ENCODE assay signal across 13 mouse cellular contexts in the genomic region with DNA sequence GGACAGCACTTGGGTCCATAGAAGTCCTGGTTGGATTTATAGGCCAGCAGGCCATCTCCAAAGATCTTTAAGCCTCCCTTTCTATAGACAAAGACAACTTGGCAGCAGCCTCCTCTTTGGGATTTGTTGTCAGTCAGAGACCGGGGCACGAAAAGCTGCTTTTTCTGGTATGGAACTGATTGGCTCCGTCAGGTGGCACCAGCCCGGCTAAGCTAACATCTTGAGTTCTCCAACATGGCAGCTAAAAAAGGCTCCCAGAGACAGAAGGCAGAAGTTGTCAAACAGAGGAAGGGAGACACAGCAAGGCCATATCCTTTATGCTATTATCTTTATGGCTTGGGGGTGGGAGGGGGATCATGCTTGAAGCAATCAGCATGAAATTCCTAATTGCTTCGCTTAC.
DNase-seq lines count a peak whose midpoint lies in the region; ATAC-seq lines count a peak whose summit lies in the region.
"Had no signal": no experiment of that assay in that cellular context is flagged by ENCODE, and none has a peak within 500 bp of the region (broad histone marks: within the 10 kb centered on the region; RNA-seq: fewer than 3 reads in every experiment).

No protein-coding gene starts in this region.

- H3K4me3 ChIP-seq in heart, embryonic 10.5 days, result no peak overlapping the region
- H3K4me3 ChIP-seq in neural tube, embryonic 11.5 days (ENCODE audit: low read depth, low read length), result no peak overlapping the region
- H3K4me3 ChIP-seq in midbrain, embryonic 12.5 days, result no peak overlapping the region
- H3K4me3 ChIP-seq: gastrocnemius, adult 2 months; kidney, embryonic 15.5 days; liver, embryonic 15.5 days had no signal

- no peak for ATAC-seq in neural tube, embryonic 11.5 days (ENCODE audit: insufficient read depth, low FRiP score, low TSS enrichment)
- no peak for ATAC-seq in midbrain, embryonic 12.5 days (ENCODE audit: low FRiP score, low read depth)

- peaks cover 44% of the 10 kb centered on the region for H3K4me1 ChIP-seq in heart, embryonic 10.5 days
- H3K4me1 ChIP-seq in neural tube, embryonic 11.5 days (ENCODE audit: control insufficient read depth, insufficient read depth, low read length), result peaks cover 37% of the 10 kb centered on the region
- peaks cover 56% of the 10 kb centered on the region for H3K4me1 ChIP-seq in midbrain, embryonic 12.5 days

- H3K27ac ChIP-seq in heart, embryonic 10.5 days, result peak overlapping the region; percentile 36; the same call in 1 of the 2 replicates
- no peak overlapping the region for H3K27ac ChIP-seq in neural tube, embryonic 11.5 days (ENCODE audit: low read depth, low read length)
- peak overlapping the region; percentile 26; the same call in 1 of the 2 replicates for H3K27ac ChIP-seq in midbrain, embryonic 12.5 days (replicated peaks)
- H3K27ac ChIP-seq: gastrocnemius, adult 2 months; kidney, embryonic 15.5 days; liver, embryonic 15.5 days had no signal

- 0 out of 2 replicates have a peak overlapping the region, but pooled peaks have one; percentile 1 for H3K4me2 ChIP-seq in neural tube, embryonic 11.5 days (ENCODE audit: low read depth)
- no peak overlapping the region for H3K4me2 ChIP-seq in midbrain, embryonic 12.5 days (replicated peaks)
- H3K4me2 ChIP-seq: kidney, embryonic 15.5 days; liver, embryonic 15.5 days had no signal

- 68% methylated on average over 5 of the region's 5 CpGs for WGBS in heart, embryonic 10.5 days
- WGBS in neural tube, embryonic 11.5 days, result 29% methylated on average over 5 of the region's 5 CpGs
- WGBS in midbrain, embryonic 12.5 days, result 31% methylated on average over 5 of the region's 5 CpGs

- no peak for DNase-seq in heart, embryonic 10.5 days (ENCODE audit: low spot score)
- no peak for DNase-seq in heart, adult 9 months (ENCODE audit: low spot score in 2 of 2)
- no peak for DNase-seq in neural tube, embryonic 11.5 days (ENCODE audit: low spot score)
- DNase-seq in neural tube, embryonic 10.5 days (ENCODE audit: extremely low spot score, low spot score), result no peak
- no peak for DNase-seq in frontal cortex, postnatal 36 days (ENCODE audit: low spot score in 2 of 2)
- DNase-seq in gastrocnemius, postnatal 36 days, result no peak
- no peak for DNase-seq in frontal cortex, postnatal 25 days (ENCODE audit: low spot score in 2 of 2)
- DNase-seq: cerebellum, adult 18-20 months; gastrocnemius, adult 2 months; right cerebral cortex, postnatal 14 days had no signal

- no peaks in the 10 kb centered on the region for H3K36me3 ChIP-seq in heart, embryonic 10.5 days
- H3K36me3 ChIP-seq in neural tube, embryonic 11.5 days (ENCODE audit: control insufficient read depth, insufficient read depth, low read length), result peaks cover 2% of the 10 kb centered on the region; the same call in 1 of the 2 replicates
- no peaks in the 10 kb centered on the region for H3K36me3 ChIP-seq in midbrain, embryonic 12.5 days
- H3K36me3 ChIP-seq: kidney, embryonic 15.5 days; liver, embryonic 15.5 days had no signal

- intact Hi-C loops in gastrocnemius, postnatal 36 days (cut with DNase I), result no loop called here

- no peak overlapping the region for H3K9ac ChIP-seq in neural tube, embryonic 11.5 days (ENCODE audit: low read length)
- H3K9ac ChIP-seq in midbrain, embryonic 12.5 days (replicated peaks), result no peak overlapping the region
- H3K9ac ChIP-seq: kidney, embryonic 15.5 days; liver, embryonic 15.5 days had no signal

- H3K27me3 ChIP-seq in heart, embryonic 10.5 days (ENCODE audit: insufficient read depth, poor library complexity, severe bottlenecking), result no peaks in the 10 kb centered on the region
- H3K27me3 ChIP-seq in neural tube, embryonic 11.5 days (ENCODE audit: control insufficient read depth, insufficient read depth, low read length), result no peaks in the 10 kb centered on the region
- H3K27me3 ChIP-seq in midbrain, embryonic 12.5 days, result peaks cover 7% of the 10 kb centered on the region
- H3K27me3 ChIP-seq: kidney, embryonic 15.5 days; liver, embryonic 15.5 days had no signal

- H3K9me3 ChIP-seq in heart, embryonic 10.5 days, result no peaks in the 10 kb centered on the region
- H3K9me3 ChIP-seq in neural tube, embryonic 11.5 days (ENCODE audit: control insufficient read depth, low read length), result no peaks in the 10 kb centered on the region
- no peaks in the 10 kb centered on the region for H3K9me3 ChIP-seq in midbrain, embryonic 12.5 days
- H3K9me3 ChIP-seq: kidney, embryonic 15.5 days; liver, embryonic 15.5 days had no signal
